Mouse (Mus musculus) midbrain, embryonic 11.5 days (tissue): ENCODE measurements around the gene C2cd2l. TPM values are rescaled to one million over a fixed set of nuclear protein-coding genes. Genes with fewer than 3 reads are reported as not detected.
"Not testable (repeated sequence)": the region's sequence is repeated elsewhere in the genome, so short reads cannot be mapped to it uniquely, and the experiment has no call there.

ENCODE experiments used
- ATAC-seq: fragments of 200-750 bp; cut with Nextera tagmentation; 2 replicates; pipeline ENCODE4 v1.8.0; 2017; ENCODE audit warnings: moderate TSS enrichment, moderate library complexity; ENCODE audit not compliant: low FRiP score
- DNase-seq: peaks from one replicate; pipeline ENCODE4 v3.0.0; 2015; ENCODE audit warnings: low spot score; ENCODE audit errors: missing footprints
- H3K27ac ChIP-seq: fragments of 300-500 bp; sonication (generic); 2 replicates; pipeline ENCODE4 v1.5.1; 2014; ENCODE audit warnings: low read depth, low read length
- H3K27me3 ChIP-seq: fragments of 300-500 bp; sonication (generic); 2 replicates; pipeline ENCODE4 v1.6.1; 2014; ENCODE audit warnings: mild to moderate bottlenecking, low read length, moderate library complexity, mixed read lengths; ENCODE audit not compliant: control insufficient read depth, insufficient read depth
- H3K36me3 ChIP-seq: fragments of 300-500 bp; sonication (generic); 2 replicates; pipeline ENCODE4 v1.6.1; 2014; ENCODE audit warnings: mild to moderate bottlenecking, low read length, moderate library complexity, mixed read lengths; ENCODE audit not compliant: control insufficient read depth, insufficient read depth
- H3K4me1 ChIP-seq: fragments of 300-500 bp; sonication (generic); 2 replicates; pipeline ENCODE4 v1.6.1; 2014; ENCODE audit warnings: low read length; ENCODE audit not compliant: control insufficient read depth, insufficient read depth
- H3K4me2 ChIP-seq: fragments of 300-500 bp; sonication (generic); 2 replicates; pipeline ENCODE4 v1.6.1; 2014; ENCODE audit warnings: mild to moderate bottlenecking, moderate library complexity
- H3K4me3 ChIP-seq: fragments of 300-500 bp; sonication (generic); 2 replicates; pipeline ENCODE4 v1.5.1; 2014; ENCODE audit warnings: low read depth, low read length
- H3K9ac ChIP-seq: fragments of 300-500 bp; sonication (generic); 2 replicates; pipeline ENCODE4 v1.6.1; 2014; ENCODE audit warnings: low read length
- H3K9me3 ChIP-seq: fragments of 300-500 bp; sonication (generic); 2 replicates; pipeline ENCODE4 v1.6.1; 2016; ENCODE audit warnings: low read length; ENCODE audit not compliant: control insufficient read depth
- WGBS: fragments of 180-500 bp; shearing (Covaris S2); extraction: QIAGEN DNeasy Blood & Tissue Kit; methylation state at CpG from one replicate; pipeline ENCODE4 v1.1.7; 2014; 5-methylcytosine and 5-hydroxymethylcytosine counted together
- polyA plus RNA-seq: library from polyadenylated mRNA; unstranded; fragments of >200 nt; fragmentation: Nextera tagmentation; extraction: Ambion mirVana; gene quantifications from 2 replicates; pipeline ENCODE4 v1.2.1, GENCODE M21; 2014

The C2cd2l gene
- polyA plus RNA-seq, 1 experiment from 2014 or later: 10.4 TPM

GRCm38 (mm10) chr9:44311136-44312134 lies 8.7 kb downstream of the C2cd2l start:
- no peak overlapping the region; the same call in 1 of the 2 replicates for H3K27ac ChIP-seq
- H3K4me2 ChIP-seq: 0 out of 2 replicates have a peak overlapping the region, but pooled peaks have one; percentile 19
- H3K9ac ChIP-seq: peak overlapping the region; percentile 0; the same call in 1 of the 2 replicates
- no peaks in the 10 kb centered on the region for H3K9me3 ChIP-seq
- DNase-seq (peak; percentile 93), ATAC-seq (peak; percentile 73)
- H3K4me3 ChIP-seq: no peak overlapping the region
- H3K36me3 ChIP-seq: peaks cover 8% of the 10 kb centered on the region
- H3K4me1 ChIP-seq: peaks cover 12% of the 10 kb centered on the region
- WGBS: 6% methylated on average over 27 of the region's 27 CpGs
- H3K27me3 ChIP-seq: no peaks in the 10 kb centered on the region

- H3K36me3 ChIP-seq: peaks cover 8% of the 10 kb centered on the region
- H3K27ac ChIP-seq: no peak overlapping the region
- no peaks in the 10 kb centered on the region for H3K9me3 ChIP-seq
- no peak overlapping the region for H3K4me2 ChIP-seq
- DNase-seq (no peak), ATAC-seq (0 out of 2 replicates have a peak, but pooled peaks have one; percentile 12)
- WGBS: 23% methylated on average over 10 of the region's 10 CpGs
- no peak overlapping the region for H3K4me3 ChIP-seq
- no peaks in the 10 kb centered on the region for H3K27me3 ChIP-seq
- H3K4me1 ChIP-seq: peaks cover 12% of the 10 kb centered on the region
- H3K9ac ChIP-seq: peak overlapping the region; percentile 18; the same call in 1 of the 2 replicates
These were observed 9.3 kb downstream of the C2cd2l start for GRCm38 (mm10) chr9:44310750-44311135.

- H3K4me1 ChIP-seq: peaks cover 14% of the 10 kb centered on the region
- no peaks in the 10 kb centered on the region for H3K27me3 ChIP-seq
- H3K27ac ChIP-seq: no peak overlapping the region
- no peaks in the 10 kb centered on the region for H3K9me3 ChIP-seq
- no peak overlapping the region for H3K9ac ChIP-seq
- H3K4me2 ChIP-seq: no peak overlapping the region
- H3K36me3 ChIP-seq: peaks cover 5% of the 10 kb centered on the region
- 62% methylated on average over 3 of the region's 3 CpGs for WGBS
- H3K4me3 ChIP-seq: no peak overlapping the region
- ATAC-seq: no peak
- DNase-seq: peak; percentile 72
These were observed 10.3 kb downstream of the C2cd2l start for GRCm38 (mm10) chr9:44309756-44310155.

GRCm38 (mm10) chr9:44307248-44307647 lies 12.8 kb downstream of the C2cd2l start:
- peak; percentile 77 for DNase-seq
- peaks cover 20% of the 10 kb centered on the region for H3K4me1 ChIP-seq
- ATAC-seq: no peak
- H3K4me2 ChIP-seq: no peak overlapping the region
- 0 out of 2 replicates have a peak, but pooled peaks cover 2% of the 10 kb centered on the region for H3K36me3 ChIP-seq
- no peaks in the 10 kb centered on the region for H3K9me3 ChIP-seq
- H3K27me3 ChIP-seq: no peaks in the 10 kb centered on the region
- no peak overlapping the region for H3K27ac ChIP-seq
- WGBS: 84% methylated on average over 2 of the region's 2 CpGs
- no peak overlapping the region for H3K9ac ChIP-seq
- no peak overlapping the region for H3K4me3 ChIP-seq

- WGBS: 89% methylated on average over 6 of the region's 6 CpGs
- DNase-seq: peak; percentile 54
- no peak overlapping the region for H3K9ac ChIP-seq
- H3K9me3 ChIP-seq: no peaks in the 10 kb centered on the region
- H3K4me3 ChIP-seq: no peak overlapping the region
- H3K27me3 ChIP-seq: no peaks in the 10 kb centered on the region
- H3K27ac ChIP-seq: no peak overlapping the region
- no peak overlapping the region for H3K4me2 ChIP-seq
- ATAC-seq: no peak
- H3K36me3 ChIP-seq: peaks cover 3% of the 10 kb centered on the region; the same call in 1 of the 2 replicates
- H3K4me1 ChIP-seq: peaks cover 15% of the 10 kb centered on the region
These were observed 13.6 kb downstream of the C2cd2l start for GRCm38 (mm10) chr9:44306532-44306931.

GRCm38 (mm10) chr9:44305466-44306079 lies 14.5 kb downstream of the C2cd2l start, which contains the start of gene Hinfp:
Gene Hinfp, minus strand, starts transcription at chr9:44305671.
- Histone ChIP-seq H3K9ac (peak within 1 kb of the TSS; percentile 66), H3K4me3 (peak within 1 kb of the TSS; percentile 63), H3K27me3 (no peaks in the 10 kb centered on the region), H3K9me3 (no peaks in the 10 kb centered on the region), H3K4me2 (peak within 1 kb of the TSS; percentile 81), H3K4me1 (peaks cover 7% of the 10 kb centered on the region), H3K36me3 (peaks cover 3% of the 10 kb centered on the region; the same call in 1 of the 2 replicates), H3K27ac (no peak within 1 kb of the TSS)
- 1% methylated on average over 51 of the region's 54 CpGs for WGBS
- DNase-seq: peak; percentile 99
- ATAC-seq: peak; percentile 99

- not testable (repeated sequence) for H3K27me3 ChIP-seq, H3K4me2 ChIP-seq, DNase-seq, H3K9ac ChIP-seq, H3K9me3 ChIP-seq, H3K4me3 ChIP-seq, H3K27ac ChIP-seq, ATAC-seq, H3K4me1 ChIP-seq
- peaks cover 33% of the 10 kb centered on the region for H3K36me3 ChIP-seq
- 97% methylated on average over 3 of the region's 3 CpGs for WGBS
These were observed 20.1 kb downstream of the C2cd2l start for GRCm38 (mm10) chr9:44300001-44300400.

- whole genome bisulfite sequencing: 70% methylated on average over 3 of the region's 3 CpGs
- H3K27me3 ChIP-seq: no peaks in the 10 kb centered on the region; the same call in 1 of the 2 replicates
- ATAC-seq: no peak
- H3K4me1 ChIP-seq: peaks cover 5% of the 10 kb centered on the region; the same call in 1 of the 2 replicates
- H3K27ac ChIP-seq: no peak overlapping the region
- H3K36me3 ChIP-seq: peaks cover 19% of the 10 kb centered on the region
- peak; percentile 87 for DNase-seq
- no peaks in the 10 kb centered on the region for H3K9me3 ChIP-seq
- H3K9ac ChIP-seq: no peak overlapping the region
- H3K4me2 ChIP-seq: no peak overlapping the region
- H3K4me3 ChIP-seq: no peak overlapping the region
These were observed 27.6 kb downstream of the C2cd2l start for GRCm38 (mm10) chr9:44292490-44292889.
